Mouse (Mus musculus): ENCODE measurements around the gene Enox1. TPM values are rescaled to one million over a fixed set of nuclear protein-coding genes. Genes with fewer than 3 reads are reported as not detected.
A peak's percentile ranks its signal among the peaks of the same experiment; 100 is the strongest.

Gene Enox1
- polyA plus RNA-seq, 1 experiment from 2014 or later: 7.7 TPM

DNA sequence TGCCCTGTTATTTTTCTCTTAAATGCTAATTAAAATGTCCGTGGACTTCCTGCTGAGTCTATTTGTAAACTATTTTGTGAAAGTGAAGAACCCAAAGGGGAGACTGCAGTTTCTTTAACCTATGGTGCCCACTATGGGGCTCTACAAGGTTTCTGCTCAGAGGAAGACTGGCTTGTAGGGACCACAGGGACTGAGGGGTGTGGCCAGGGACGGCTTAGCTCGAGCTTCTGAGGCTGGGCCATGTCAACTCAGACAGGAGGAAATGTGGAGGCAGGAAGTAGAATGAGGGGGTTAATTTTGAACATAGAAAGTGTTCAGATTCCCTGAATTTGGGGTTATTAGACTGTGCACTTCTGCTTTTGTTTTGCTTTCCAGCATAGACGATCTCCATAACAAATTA lies 82.8 kb downstream of the Enox1 start:
- WGBS: 16% methylated on average over 4 of the region's 4 CpGs
- Histone ChIP-seq H3K4me2 (replicated peaks; ENCODE audit: low read depth, low read length) (no peak overlapping the region), H3K4me3 (ENCODE audit: low read length) (no peak overlapping the region), H3K27ac (ENCODE audit: low read length) (0 out of 2 replicates have a peak overlapping the region, but pooled peaks have one; percentile 5), H3K9me3 (ENCODE audit: low read length) (no peaks in the 10 kb centered on the region), H3K27me3 (ENCODE audit: insufficient read depth, low read length) (no peaks in the 10 kb centered on the region), H3K4me1 (ENCODE audit: insufficient read depth, low read length) (0 out of 2 replicates have a peak, but pooled peaks cover 4% of the 10 kb centered on the region), H3K9ac (replicated peaks; ENCODE audit: low read length) (no peak overlapping the region), H3K36me3 (ENCODE audit: insufficient read depth, low read length) (no peaks in the 10 kb centered on the region)
- peak; percentile 75 for ATAC-seq (ENCODE audit: low FRiP score, low TSS enrichment)

DNA sequence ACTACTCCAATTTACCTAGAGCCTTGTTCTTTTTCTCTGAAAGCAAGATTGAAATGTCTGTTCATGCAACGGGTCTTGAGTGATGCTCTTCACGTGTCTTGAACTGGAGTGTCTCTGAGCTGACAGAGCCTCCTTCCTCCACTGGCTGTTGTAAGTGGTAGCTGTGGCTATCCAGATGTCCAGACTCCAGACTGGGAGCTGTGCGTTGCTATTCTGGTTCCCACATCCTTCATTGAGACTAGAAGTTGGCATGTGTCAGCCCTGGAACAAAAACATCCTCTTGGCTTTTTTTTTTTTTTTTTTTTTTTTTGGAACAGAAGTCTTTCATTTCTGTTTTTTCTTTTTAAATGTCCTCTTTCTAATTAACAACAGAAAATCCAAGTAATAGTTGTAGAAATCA lies 90.4 kb downstream of the Enox1 start:
- no peak for ATAC-seq (ENCODE audit: low FRiP score, low TSS enrichment)
- Histone ChIP-seq H3K9me3 (ENCODE audit: low read length) (peaks cover 3% of the 10 kb centered on the region; the same call in 1 of the 2 replicates), H3K4me1 (ENCODE audit: insufficient read depth, low read length) (no peaks in the 10 kb centered on the region), H3K4me3 (ENCODE audit: low read length) (no peak overlapping the region), H3K9ac (replicated peaks; ENCODE audit: low read length) (no peak overlapping the region), H3K4me2 (replicated peaks; ENCODE audit: low read depth, low read length) (no peak overlapping the region), H3K27ac (ENCODE audit: low read length) (no peak overlapping the region), H3K36me3 (ENCODE audit: insufficient read depth, low read length) (no peaks in the 10 kb centered on the region), H3K27me3 (ENCODE audit: insufficient read depth, low read length) (no peaks in the 10 kb centered on the region)
- WGBS: 82% methylated on average over 3 of the region's 3 CpGs

DNA sequence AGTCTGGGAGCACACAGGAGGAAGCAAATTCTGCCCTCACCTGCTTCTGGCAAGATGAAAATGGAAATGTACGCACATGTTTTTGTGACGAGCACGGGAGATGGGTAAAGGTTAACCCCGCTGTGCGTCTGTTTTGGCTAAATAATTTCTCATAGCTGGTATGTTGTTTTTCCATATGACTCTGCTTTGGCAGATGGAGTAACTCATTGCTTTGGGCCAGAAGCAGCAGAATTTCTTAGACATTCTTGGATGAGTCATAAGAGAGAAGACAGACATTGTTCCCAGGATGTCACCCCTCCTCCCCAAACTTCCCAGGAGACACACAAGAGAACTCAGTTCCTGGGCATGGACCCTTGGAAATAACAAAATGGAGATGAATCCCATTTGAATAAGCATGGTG lies 91.9 kb downstream of the Enox1 start:
- no peaks in the 10 kb centered on the region for H3K36me3 ChIP-seq (ENCODE audit: insufficient read depth, low read length)
- H3K9me3 ChIP-seq (ENCODE audit: low read length): peaks cover 3% of the 10 kb centered on the region; the same call in 1 of the 2 replicates
- no peak overlapping the region for H3K9ac ChIP-seq (replicated peaks; ENCODE audit: low read length)
- H3K27me3 ChIP-seq (ENCODE audit: insufficient read depth, low read length): no peaks in the 10 kb centered on the region
- no peak overlapping the region for H3K27ac ChIP-seq (ENCODE audit: low read length)
- H3K4me3 ChIP-seq (ENCODE audit: low read length): no peak overlapping the region
- H3K4me1 ChIP-seq (ENCODE audit: insufficient read depth, low read length): no peaks in the 10 kb centered on the region
- whole genome bisulfite sequencing: 75% methylated on average over 5 of the region's 5 CpGs
- H3K4me2 ChIP-seq (replicated peaks; ENCODE audit: low read depth, low read length): no peak overlapping the region
- ATAC-seq (ENCODE audit: low FRiP score, low TSS enrichment): no peak

DNA sequence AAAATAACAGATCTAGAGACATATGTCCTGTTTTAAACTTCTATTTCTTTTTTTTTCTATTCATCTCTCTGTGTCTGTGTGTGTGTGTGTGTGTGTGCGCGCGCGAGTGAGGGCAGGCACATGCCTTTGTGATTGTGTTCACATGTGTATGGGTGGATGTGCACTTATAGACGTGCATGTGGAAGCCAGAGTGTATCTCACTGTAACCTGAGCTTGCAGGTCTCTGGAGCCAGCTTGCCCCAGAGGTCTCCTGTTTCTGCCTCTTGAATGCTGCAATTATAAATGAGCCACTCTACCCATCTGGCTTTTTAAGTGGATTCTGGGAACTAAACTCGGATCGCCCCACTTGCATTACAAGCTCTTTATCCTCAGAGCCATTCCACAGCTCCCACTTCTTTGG lies 92.4 kb downstream of the Enox1 start:
- Histone ChIP-seq H3K4me2 (replicated peaks; ENCODE audit: low read depth, low read length) (no peak overlapping the region), H3K4me1 (ENCODE audit: insufficient read depth, low read length) (no peaks in the 10 kb centered on the region)
- WGBS: 59% methylated on average over 7 of the region's 7 CpGs

DNA sequence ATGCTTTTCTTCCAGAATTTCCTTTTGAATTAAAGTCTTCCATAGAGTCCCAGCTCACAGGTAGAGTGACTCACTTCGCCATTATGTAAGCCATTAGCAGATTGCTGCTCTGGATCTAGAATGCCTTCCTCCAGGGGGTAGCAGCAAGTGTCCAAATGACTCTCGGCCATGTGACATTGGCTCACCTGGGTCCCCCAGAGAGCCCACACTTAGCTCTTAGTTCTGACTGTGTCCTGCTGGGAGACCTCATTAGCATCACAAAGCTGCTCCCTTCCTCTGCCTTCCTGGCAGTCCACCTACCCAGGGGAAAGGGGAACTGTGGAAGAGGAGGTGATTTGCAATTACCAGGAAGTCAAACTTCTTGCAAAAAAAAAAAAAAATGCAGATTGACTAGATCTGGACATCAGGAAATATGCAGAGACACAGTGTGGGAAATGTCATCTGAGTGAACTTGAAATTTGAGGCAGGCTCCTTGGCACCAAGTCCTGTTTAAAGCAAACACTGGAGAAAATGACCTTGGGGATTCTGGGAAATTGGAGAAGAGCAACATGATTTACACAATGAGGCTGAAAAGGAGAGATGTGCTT lies 94.2 kb downstream of the Enox1 start:
- no peak overlapping the region for H3K27ac ChIP-seq (ENCODE audit: low read length)
- H3K4me3 ChIP-seq (ENCODE audit: low read length): no peak overlapping the region
- no peak overlapping the region for H3K9ac ChIP-seq (replicated peaks; ENCODE audit: low read length)
- 78% methylated on average over 2 of the region's 2 CpGs for WGBS
- no peak overlapping the region for H3K4me2 ChIP-seq (replicated peaks; ENCODE audit: low read depth, low read length)
- no peak for ATAC-seq (ENCODE audit: low FRiP score, low TSS enrichment)
- no peaks in the 10 kb centered on the region for H3K4me1 ChIP-seq (ENCODE audit: insufficient read depth, low read length)
- H3K9me3 ChIP-seq (ENCODE audit: low read length): peaks cover 3% of the 10 kb centered on the region; the same call in 1 of the 2 replicates
- no peaks in the 10 kb centered on the region for H3K36me3 ChIP-seq (ENCODE audit: insufficient read depth, low read length)
- no peaks in the 10 kb centered on the region for H3K27me3 ChIP-seq (ENCODE audit: insufficient read depth, low read length)

More for the DNA sequence above, 92.4 kb downstream of the Enox1 start:
- Histone ChIP-seq H3K9me3 (ENCODE audit: low read length) (peaks cover 3% of the 10 kb centered on the region; the same call in 1 of the 2 replicates), H3K4me3 (ENCODE audit: low read length) (no peak overlapping the region), H3K27me3 (ENCODE audit: insufficient read depth, low read length) (no peaks in the 10 kb centered on the region), H3K9ac (replicated peaks; ENCODE audit: low read length) (no peak overlapping the region), H3K27ac (ENCODE audit: low read length) (no peak overlapping the region), H3K36me3 (ENCODE audit: insufficient read depth, low read length) (no peaks in the 10 kb centered on the region)
- no peak for ATAC-seq (ENCODE audit: low FRiP score, low TSS enrichment)

DNA sequence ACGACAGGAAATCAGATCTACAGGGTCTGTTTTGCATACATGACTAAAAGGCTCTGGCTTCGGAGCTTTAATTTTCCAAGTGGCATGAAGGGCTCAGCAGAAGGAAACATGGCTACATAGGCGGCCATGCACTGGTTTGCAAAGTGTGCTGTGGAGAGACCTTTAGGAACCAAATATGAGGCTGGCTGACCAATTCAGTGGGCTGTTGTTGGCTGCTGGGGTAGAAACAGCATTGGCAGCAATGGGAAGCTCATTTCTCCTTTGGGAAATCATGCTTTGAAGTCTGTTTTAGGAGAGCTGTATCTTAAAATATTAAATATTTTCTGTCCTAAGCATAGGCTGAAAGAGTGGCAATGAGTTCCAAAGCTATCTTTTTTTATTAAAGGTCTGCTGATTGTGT lies 98.6 kb downstream of the Enox1 start:
- Histone ChIP-seq H3K4me1 (ENCODE audit: insufficient read depth, low read length) (no peaks in the 10 kb centered on the region; the same call in 1 of the 2 replicates), H3K36me3 (ENCODE audit: insufficient read depth, low read length) (no peaks in the 10 kb centered on the region), H3K9ac (replicated peaks; ENCODE audit: low read length) (no peak overlapping the region), H3K27ac (ENCODE audit: low read length) (no peak overlapping the region), H3K4me3 (ENCODE audit: low read length) (no peak overlapping the region), H3K4me2 (replicated peaks; ENCODE audit: low read depth, low read length) (no peak overlapping the region), H3K9me3 (ENCODE audit: low read length) (no peaks in the 10 kb centered on the region), H3K27me3 (ENCODE audit: insufficient read depth, low read length) (no peaks in the 10 kb centered on the region)
- 43% methylated on average over 3 of the region's 3 CpGs for WGBS
- no peak for ATAC-seq (ENCODE audit: low FRiP score, low TSS enrichment)

DNA sequence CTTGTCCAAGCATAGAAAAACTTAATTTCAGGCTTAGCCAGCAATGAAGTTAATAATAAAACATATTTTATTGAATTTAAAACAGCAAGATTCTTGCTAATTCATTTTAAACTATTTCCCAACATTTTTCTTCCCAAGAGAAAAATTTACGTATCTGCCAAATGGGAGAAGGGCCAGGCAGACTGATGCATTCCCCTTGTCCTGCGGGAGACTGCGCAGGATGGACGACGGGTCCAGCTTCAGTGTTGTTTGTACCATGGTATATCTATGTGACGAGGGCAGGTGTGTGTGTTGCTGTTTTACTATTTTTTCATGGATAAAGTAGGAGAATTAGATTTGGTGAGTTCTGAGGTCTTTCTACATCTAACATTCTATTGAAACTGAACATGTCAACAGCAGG lies 99.1 kb downstream of the Enox1 start:
- H3K9ac ChIP-seq (replicated peaks; ENCODE audit: low read length): no peak overlapping the region
- H3K27ac ChIP-seq (ENCODE audit: low read length): no peak overlapping the region
- H3K4me1 ChIP-seq (ENCODE audit: insufficient read depth, low read length): no peaks in the 10 kb centered on the region; the same call in 1 of the 2 replicates
- H3K36me3 ChIP-seq (ENCODE audit: insufficient read depth, low read length): no peaks in the 10 kb centered on the region
- H3K27me3 ChIP-seq (ENCODE audit: insufficient read depth, low read length): no peaks in the 10 kb centered on the region
- H3K9me3 ChIP-seq (ENCODE audit: low read length): no peaks in the 10 kb centered on the region
- WGBS: 91% methylated on average over 6 of the region's 6 CpGs
- H3K4me2 ChIP-seq (replicated peaks; ENCODE audit: low read depth, low read length): no peak overlapping the region
- no peak overlapping the region for H3K4me3 ChIP-seq (ENCODE audit: low read length)
- no peak for ATAC-seq (ENCODE audit: low FRiP score, low TSS enrichment)

DNA sequence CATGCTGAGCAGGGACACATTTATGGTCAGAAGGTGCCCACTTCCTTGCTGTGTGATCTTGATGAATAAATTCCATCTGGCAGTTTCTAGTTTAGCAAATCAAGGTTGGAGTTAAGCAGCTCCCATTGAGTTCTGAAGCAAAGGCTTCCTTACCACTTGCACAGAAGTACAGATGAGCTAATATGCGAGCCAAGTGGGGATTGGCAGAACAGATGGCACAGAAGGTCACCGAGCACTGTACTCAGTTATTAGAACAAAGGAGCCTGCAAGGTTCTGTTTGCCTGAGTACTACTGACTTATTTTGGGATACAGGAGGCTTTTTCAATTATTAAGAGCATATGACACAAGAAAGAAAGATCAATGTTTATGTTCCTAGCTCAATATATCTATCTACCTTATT lies 100.4 kb downstream of the Enox1 start:
- H3K4me2 ChIP-seq (replicated peaks; ENCODE audit: low read depth, low read length): no peak overlapping the region
- H3K36me3 ChIP-seq (ENCODE audit: insufficient read depth, low read length): no peaks in the 10 kb centered on the region
- no peaks in the 10 kb centered on the region for H3K27me3 ChIP-seq (ENCODE audit: insufficient read depth, low read length)
- H3K4me3 ChIP-seq (ENCODE audit: low read length): no peak overlapping the region
- no peak overlapping the region for H3K27ac ChIP-seq (ENCODE audit: low read length)
- no peak overlapping the region for H3K9ac ChIP-seq (replicated peaks; ENCODE audit: low read length)
- ATAC-seq (ENCODE audit: low FRiP score, low TSS enrichment): no peak
- H3K9me3 ChIP-seq (ENCODE audit: low read length): no peaks in the 10 kb centered on the region
- 80% methylated on average over 2 of the region's 2 CpGs for WGBS
- no peaks in the 10 kb centered on the region; the same call in 1 of the 2 replicates for H3K4me1 ChIP-seq (ENCODE audit: insufficient read depth, low read length)

DNA sequence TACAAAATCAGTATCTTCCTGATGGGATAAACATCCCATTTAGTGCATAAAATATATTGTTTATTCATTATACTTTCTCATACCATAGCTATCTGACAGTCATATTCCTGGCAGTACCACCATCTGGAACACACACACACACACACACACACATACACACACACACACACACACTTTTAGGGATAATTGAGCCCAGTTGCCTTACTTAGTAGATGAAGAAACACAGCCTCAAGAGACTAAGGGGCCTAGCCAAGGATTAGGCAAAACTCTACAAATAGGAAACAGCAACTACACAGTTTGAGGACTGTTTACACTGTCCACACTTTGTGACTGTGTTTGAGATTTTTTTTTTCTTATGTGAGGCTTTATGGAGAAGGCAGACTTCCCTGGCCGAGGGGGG lies 100.9 kb downstream of the Enox1 start:
- H3K4me1 ChIP-seq (ENCODE audit: insufficient read depth, low read length): no peaks in the 10 kb centered on the region; the same call in 1 of the 2 replicates
- H3K4me2 ChIP-seq (replicated peaks; ENCODE audit: low read depth, low read length): no peak overlapping the region
- 88% methylated on average over 1 of the region's 1 CpGs for WGBS
- no peak overlapping the region for H3K9ac ChIP-seq (replicated peaks; ENCODE audit: low read length)
- H3K27me3 ChIP-seq (ENCODE audit: insufficient read depth, low read length): no peaks in the 10 kb centered on the region
- H3K4me3 ChIP-seq (ENCODE audit: low read length): no peak overlapping the region
- H3K9me3 ChIP-seq (ENCODE audit: low read length): no peaks in the 10 kb centered on the region
- H3K27ac ChIP-seq (ENCODE audit: low read length): no peak overlapping the region
- ATAC-seq (ENCODE audit: low FRiP score, low TSS enrichment): no peak
- H3K36me3 ChIP-seq (ENCODE audit: insufficient read depth, low read length): no peaks in the 10 kb centered on the region

DNA sequence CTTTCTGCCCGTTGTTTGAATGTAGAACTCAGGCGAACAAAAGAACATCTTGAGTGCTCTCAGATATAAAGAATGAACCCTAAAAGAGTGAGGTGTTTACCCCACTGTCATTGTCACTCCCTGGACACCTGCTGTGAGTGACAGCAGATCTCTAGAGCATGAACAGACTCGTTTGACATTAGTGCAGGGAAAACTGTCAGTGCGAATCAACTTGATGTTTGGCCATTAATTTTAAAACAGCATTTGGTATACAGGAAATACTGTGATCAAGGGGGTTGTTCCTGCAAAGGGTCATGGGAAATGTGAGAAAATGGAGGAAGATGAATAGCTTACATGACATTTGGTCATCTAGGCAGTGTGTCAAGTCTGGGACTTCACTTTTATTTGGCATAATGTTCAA lies 101.6 kb downstream of the Enox1 start:
- Histone ChIP-seq H3K27ac (ENCODE audit: low read length) (no peak overlapping the region), H3K9me3 (ENCODE audit: low read length) (no peaks in the 10 kb centered on the region), H3K4me2 (replicated peaks; ENCODE audit: low read depth, low read length) (no peak overlapping the region), H3K36me3 (ENCODE audit: insufficient read depth, low read length) (no peaks in the 10 kb centered on the region), H3K9ac (replicated peaks; ENCODE audit: low read length) (no peak overlapping the region), H3K4me3 (ENCODE audit: low read length) (no peak overlapping the region), H3K4me1 (ENCODE audit: insufficient read depth, low read length) (no peaks in the 10 kb centered on the region; the same call in 1 of the 2 replicates), H3K27me3 (ENCODE audit: insufficient read depth, low read length) (no peaks in the 10 kb centered on the region)
- WGBS: 55% methylated on average over 4 of the region's 4 CpGs
- no peak for ATAC-seq (ENCODE audit: low FRiP score, low TSS enrichment)

Data from kidney, embryonic 16.5 days (tissue).